In genomic region chr3:138742566-138742930, GRCm38 (mm10) we compare ENCODE assay signal across 8 mouse cellular contexts. TPM values are rescaled to one million over a fixed set of nuclear protein-coding genes. Genes with fewer than 3 reads are reported as not detected.
A peak's percentile ranks its signal among the peaks of the same experiment; 100 is the strongest.
DNase-seq lines count a peak whose midpoint lies in the region; ATAC-seq and TF ChIP-seq lines count a peak whose summit lies in the region.

No protein-coding gene starts in this region.

- H3K4me1 ChIP-seq in spleen, adult 2 months (ENCODE audit: control insufficient read depth, insufficient read depth, insufficient read length) = peaks cover 6% of the 10 kb centered on the region
- peaks cover 12 to 16% of the 10 kb centered on the region in 2 experiments; a peak in 3 of 4 replicates for H3K4me1 ChIP-seq in heart, embryonic 14.5 days (ENCODE audit: control insufficient read depth in 2 of 2, insufficient read depth in 2 of 2, low read length in 2 of 2)
- peaks cover 24% of the 10 kb centered on the region for H3K4me1 ChIP-seq in limb, embryonic 13.5 days
- H3K4me1 ChIP-seq in midbrain, embryonic 15.5 days = peaks cover 32% of the 10 kb centered on the region

- no peak for TF ChIP-seq POLR2A in spleen, adult 2 months (IDR thresholded peaks at IDR 0.05; ENCODE audit: low read depth, low read length)

- H3K9me3 ChIP-seq in heart, embryonic 14.5 days (ENCODE audit: control insufficient read depth, low read length) = no peaks in the 10 kb centered on the region
- no peaks in the 10 kb centered on the region for H3K9me3 ChIP-seq in limb, embryonic 13.5 days
- H3K9me3 ChIP-seq in midbrain, embryonic 15.5 days = no peaks in the 10 kb centered on the region

- H3K4me2 ChIP-seq in heart, embryonic 14.5 days (ENCODE audit: low read length) = peak overlapping the region; percentile 97
- peak overlapping the region; percentile 91 for H3K4me2 ChIP-seq in limb, embryonic 13.5 days (replicated peaks)
- peak overlapping the region; percentile 88 for H3K4me2 ChIP-seq in midbrain, embryonic 15.5 days

- no peaks in the 10 kb centered on the region for H3K36me3 ChIP-seq in spleen, adult 2 months (ENCODE audit: control insufficient read depth, insufficient read depth, low read length)
- no peaks in the 10 kb centered on the region for H3K36me3 ChIP-seq in heart, embryonic 14.5 days (ENCODE audit: control insufficient read depth, insufficient read depth, low read length)
- no peaks in the 10 kb centered on the region for H3K36me3 ChIP-seq in limb, embryonic 13.5 days
- no peaks in the 10 kb centered on the region for H3K36me3 ChIP-seq in midbrain, embryonic 15.5 days (replicated peaks)

- peak in 1 of 2 experiments; percentile 29 for DNase-seq in spleen, adult 2 months (ENCODE audit: low read depth in 1 of 2, low spot score in 2 of 2)
- DNase-seq in spleen, postnatal 14 days (ENCODE audit: low spot score in 2 of 2) = no peak
- DNase-seq in cerebellum, postnatal 10 days = peak; percentile 66 to 70
- DNase-seq in thymus, postnatal 4 days = peak; percentile 71

- H3K9ac ChIP-seq in heart, embryonic 14.5 days (ENCODE audit: low read length) = peak overlapping the region; percentile 79
- peak overlapping the region; percentile 85 for H3K9ac ChIP-seq in limb, embryonic 13.5 days
- peak overlapping the region; percentile 91 for H3K9ac ChIP-seq in midbrain, embryonic 15.5 days

- peak overlapping the region; percentile 69 for H3K4me3 ChIP-seq in spleen, adult 2 months (ENCODE audit: extremely low read depth, insufficient read depth, insufficient read length)
- H3K4me3 ChIP-seq in heart, embryonic 14.5 days (ENCODE audit: control insufficient read depth in 1 of 2, insufficient read depth in 1 of 2, low read depth in 1 of 2, low read length in 2 of 2) = peak overlapping the region; percentile 82 to 86
- peak overlapping the region; percentile 78 for H3K4me3 ChIP-seq in limb, embryonic 13.5 days
- peak overlapping the region; percentile 82 for H3K4me3 ChIP-seq in midbrain, embryonic 15.5 days

- peaks cover 1% of the 10 kb centered on the region for H3K27me3 ChIP-seq in spleen, adult 2 months (ENCODE audit: control insufficient read depth, insufficient read depth, low read length)
- peaks cover 9% of the 10 kb centered on the region; the same call in 1 of the 2 replicates for H3K27me3 ChIP-seq in heart, embryonic 14.5 days (ENCODE audit: control insufficient read depth, insufficient read depth, low read length)
- peaks cover 15% of the 10 kb centered on the region for H3K27me3 ChIP-seq in limb, embryonic 13.5 days
- no peaks in the 10 kb centered on the region for H3K27me3 ChIP-seq in midbrain, embryonic 15.5 days (replicated peaks)

- peak overlapping the region; percentile 24 for H3K27ac ChIP-seq in spleen, adult 2 months (ENCODE audit: insufficient read depth, low read length)
- peak overlapping the region; percentile 24 to 62; a peak in 3 of 4 replicates for H3K27ac ChIP-seq in heart, embryonic 14.5 days (replicated peaks in 1 of 2; ENCODE audit: control insufficient read depth in 1 of 2, insufficient read depth in 1 of 2, low read depth in 2 of 2, low read length in 2 of 2)
- peak overlapping the region; percentile 77 for H3K27ac ChIP-seq in limb, embryonic 13.5 days
- peak overlapping the region; percentile 97 for H3K27ac ChIP-seq in midbrain, embryonic 15.5 days

- under 1% methylated on average over 23 of the region's 23 CpGs for WGBS in spleen, adult 2 months
- under 1% methylated on average over 23 of the region's 23 CpGs for WGBS in heart, embryonic 14.5 days
- WGBS in limb, embryonic 13.5 days = under 1% methylated on average over 23 of the region's 23 CpGs
- WGBS in midbrain, embryonic 15.5 days = under 1% methylated on average over 23 of the region's 23 CpGs

- no peak for ATAC-seq in heart, embryonic 14.5 days (ENCODE audit: insufficient number of reproducible peaks, insufficient read depth, low FRiP score, low read depth)
- ATAC-seq in limb, embryonic 13.5 days (ENCODE audit: low FRiP score, low read depth) = peak; percentile 33
- ATAC-seq in midbrain, embryonic 15.5 days (replicated peaks) = peak; percentile 11
- ATAC-seq in monocyte, adult 5-6 weeks (replicated peaks; ENCODE audit: insufficient number of reproducible peaks, low FRiP score, low TSS enrichment, poor library complexity, severe bottlenecking) = no peak

- no peak for TF ChIP-seq CTCF in spleen, adult 2 months (IDR thresholded peaks at IDR 0.05; ENCODE audit: extremely low read depth, insufficient read depth, insufficient read length, insufficient replicate concordance)

RNA-seq across cellular contexts. Expression of gene Tspan5, which starts 0.6 kb away (rescaled TPM):
- 3.9 and 4.7 TPM in 2 replicates for polyA plus RNA-seq in spleen, adult 2 months (2012; rRNA removed)
- polyA plus RNA-seq in heart, embryonic 14.5 days (2014; fragmentation: Nextera tagmentation; extraction: Ambion mirVana) = 16.1 and 17.4 TPM in 2 replicates
- 31.8 and 32.8 TPM in 2 replicates for polyA plus RNA-seq in limb, embryonic 13.5 days (2015; fragmentation: Nextera tagmentation; extraction: Ambion mirVana)
- 102 and 105 TPM in 2 replicates for polyA plus RNA-seq in midbrain, embryonic 15.5 days (2015; fragmentation: Nextera tagmentation; extraction: Ambion mirVana)
- total RNA-seq in monocyte, adult 5-6 weeks (2017) = 20.4 to 46.2 TPM (median 20.5 TPM) in 3 replicates

Comparison
In these comparisons a context has a peak if more than half of its experiments do, and no peak if none do; other contexts are left out.
1. DNase-seq: peak in cerebellum, postnatal 10 days (2 of 2) and thymus, postnatal 4 days (single experiment); none in spleen, postnatal 14 days (0 of 2).
2. H3K27ac ChIP-seq: peak in every context shown above with its lines; median percentile 97 in midbrain, embryonic 15.5 days; 77 in limb, embryonic 13.5 days; 43 in heart, embryonic 14.5 days; 24 in spleen, adult 2 months.
3. ATAC-seq: peak in limb, embryonic 13.5 days (single experiment) and midbrain, embryonic 15.5 days (single experiment); none in heart, embryonic 14.5 days (single experiment) and monocyte, adult 5-6 weeks (single experiment).
4. Peak in every context shown above with its lines, with median percentiles within 50 percentile points of each other: H3K4me3 ChIP-seq, H3K4me2 ChIP-seq and H3K9ac ChIP-seq.